Mouse (Mus musculus): ENCODE results near the gene Bloc1s1. TPM values are rescaled to one million over a fixed set of nuclear protein-coding genes. Genes with fewer than 3 reads are reported as not detected.

Bloc1s1 gene
- polyA plus RNA-seq (2012; ENCODE audit: low replicate concordance) = 24.2 and 33.3 TPM in 2 replicates

DNA sequence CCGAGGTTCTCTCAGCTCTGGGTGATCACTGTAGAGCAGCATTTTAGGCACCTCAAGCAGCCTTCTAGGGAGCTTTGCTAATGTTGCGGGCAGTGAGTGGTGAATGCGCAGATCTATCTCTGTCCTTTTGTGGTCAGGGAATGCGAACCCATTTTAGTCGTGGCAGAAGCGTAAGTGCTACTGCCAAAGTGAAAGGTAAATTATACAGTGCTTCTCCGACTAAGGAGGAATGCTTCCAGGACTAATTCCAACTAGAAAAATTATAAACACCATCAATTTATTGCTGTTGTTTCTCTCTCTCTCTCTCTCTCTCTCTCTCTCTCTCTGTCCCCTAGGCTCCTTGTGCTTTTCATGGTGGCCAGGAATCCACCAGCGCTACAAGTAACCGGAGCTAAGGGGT is at the start of gene Bloc1s1:
Bloc1s1 (minus strand) TSS at position 101 of the 400 bp plus-strand sequence.

DNA sequence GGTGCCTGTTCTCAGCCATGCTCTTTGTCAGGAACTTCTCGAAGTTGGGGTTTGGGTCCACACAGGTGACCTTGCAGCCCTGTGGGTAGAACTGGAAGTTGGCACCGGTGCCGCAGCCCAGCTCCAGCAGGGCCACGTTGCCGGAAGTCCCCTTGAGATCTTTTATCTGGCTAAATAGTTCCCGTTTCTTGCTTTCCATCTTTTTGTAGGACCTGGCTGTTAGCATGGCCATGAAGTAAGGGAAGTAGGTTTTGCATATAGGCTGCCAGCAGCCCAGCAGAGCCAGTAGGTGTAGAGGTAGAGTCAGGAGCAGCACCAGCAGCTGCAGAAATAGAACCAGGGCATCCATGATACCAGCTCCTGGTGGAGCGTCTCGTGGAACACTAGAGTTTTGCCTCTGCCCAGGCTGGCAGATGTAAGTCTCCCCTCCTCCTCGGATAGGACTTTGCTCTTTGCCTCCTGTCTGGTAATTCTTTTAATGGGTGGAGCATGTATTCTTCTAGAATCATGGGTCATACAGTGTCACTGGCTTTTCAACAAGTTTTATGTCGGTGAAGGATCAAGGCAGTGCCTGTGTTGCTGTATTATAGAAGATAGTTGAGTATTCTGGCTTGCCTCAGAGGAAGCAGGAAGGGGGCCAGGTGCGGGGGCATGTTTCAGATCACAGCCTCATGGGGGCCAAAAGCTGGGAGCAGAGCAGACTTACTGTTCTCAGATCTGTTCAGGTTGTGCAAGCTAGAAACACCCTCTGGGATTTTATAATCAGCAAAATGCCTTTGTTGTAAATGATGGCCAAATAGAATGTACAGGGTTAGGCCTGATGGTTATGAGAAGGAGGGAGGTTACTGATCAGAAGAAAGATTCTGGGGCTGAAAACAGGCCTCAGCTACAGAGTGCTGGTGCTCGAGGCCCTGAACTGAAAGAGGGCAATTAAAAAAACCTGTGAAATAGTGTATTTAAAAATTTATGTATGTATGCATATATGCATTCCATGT is 37.1 kb upstream of the Bloc1s1 start, which contains the start of gene Mettl7b:
Mettl7b (minus strand) TSS at position 399 of the 995 bp plus-strand sequence.

DNA sequence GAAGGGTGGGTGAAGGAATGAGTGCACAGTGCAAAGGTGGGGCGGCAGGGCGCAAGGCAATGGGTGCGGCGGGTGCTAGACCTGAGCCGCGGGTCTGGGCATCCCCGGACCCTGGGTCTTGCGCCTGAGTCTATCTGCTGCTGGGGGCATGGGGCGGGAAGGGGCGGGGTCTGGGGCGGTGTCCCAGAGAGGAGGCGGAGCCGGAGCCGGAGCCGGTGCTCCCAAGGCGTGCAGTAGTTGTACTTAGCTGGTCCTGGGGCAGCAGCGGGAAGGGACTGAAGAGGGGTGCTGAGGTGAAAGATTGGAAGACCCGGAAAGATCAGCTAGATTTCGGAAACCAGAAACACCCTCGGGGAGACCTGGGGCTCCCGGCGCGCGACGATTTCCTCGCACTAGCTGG is 9.7 kb upstream of the Bloc1s1 start, which contains the start of gene Itga7:
Itga7 (plus strand) TSS at position 245 of the 400 bp plus-strand sequence.

DNA sequence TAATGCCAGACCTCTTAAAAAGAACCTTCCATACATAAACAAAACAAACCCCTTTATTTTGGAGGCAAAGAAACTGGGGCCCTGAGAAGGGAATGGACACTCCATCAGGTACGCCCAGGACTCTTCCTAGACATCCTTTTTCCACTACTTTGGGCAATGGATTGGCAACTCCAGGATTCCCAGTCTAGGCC is 1.1 kb downstream of the Bloc1s1 start, which contains the start of gene Rdh5:
Rdh5 (minus strand) TSS at position 67 of the 191 bp plus-strand sequence.

DNA sequence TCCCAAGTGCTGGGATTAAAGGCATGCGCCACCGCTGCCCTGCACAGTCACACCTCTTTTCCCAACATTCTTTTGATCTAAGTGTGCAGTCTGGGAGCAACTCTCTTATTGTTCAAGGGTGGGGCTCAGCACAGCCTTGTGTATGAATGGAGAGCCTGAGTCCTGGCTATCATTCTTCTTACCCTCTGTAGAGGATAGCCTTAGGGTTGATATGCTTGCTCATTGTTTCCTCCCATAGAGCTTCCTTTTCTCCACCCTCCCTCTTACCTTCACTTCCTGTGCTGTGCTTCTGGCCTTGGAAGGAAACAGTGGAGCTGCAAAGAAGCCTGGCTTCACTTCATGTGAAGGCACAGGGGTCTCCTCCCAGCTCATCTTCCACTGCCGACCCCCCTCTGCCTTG is 23.1 kb downstream of the Bloc1s1 start, which contains the start of gene Cd63:
Cd63 (plus strand) TSS at position 292 of the 400 bp plus-strand sequence.

DNA sequence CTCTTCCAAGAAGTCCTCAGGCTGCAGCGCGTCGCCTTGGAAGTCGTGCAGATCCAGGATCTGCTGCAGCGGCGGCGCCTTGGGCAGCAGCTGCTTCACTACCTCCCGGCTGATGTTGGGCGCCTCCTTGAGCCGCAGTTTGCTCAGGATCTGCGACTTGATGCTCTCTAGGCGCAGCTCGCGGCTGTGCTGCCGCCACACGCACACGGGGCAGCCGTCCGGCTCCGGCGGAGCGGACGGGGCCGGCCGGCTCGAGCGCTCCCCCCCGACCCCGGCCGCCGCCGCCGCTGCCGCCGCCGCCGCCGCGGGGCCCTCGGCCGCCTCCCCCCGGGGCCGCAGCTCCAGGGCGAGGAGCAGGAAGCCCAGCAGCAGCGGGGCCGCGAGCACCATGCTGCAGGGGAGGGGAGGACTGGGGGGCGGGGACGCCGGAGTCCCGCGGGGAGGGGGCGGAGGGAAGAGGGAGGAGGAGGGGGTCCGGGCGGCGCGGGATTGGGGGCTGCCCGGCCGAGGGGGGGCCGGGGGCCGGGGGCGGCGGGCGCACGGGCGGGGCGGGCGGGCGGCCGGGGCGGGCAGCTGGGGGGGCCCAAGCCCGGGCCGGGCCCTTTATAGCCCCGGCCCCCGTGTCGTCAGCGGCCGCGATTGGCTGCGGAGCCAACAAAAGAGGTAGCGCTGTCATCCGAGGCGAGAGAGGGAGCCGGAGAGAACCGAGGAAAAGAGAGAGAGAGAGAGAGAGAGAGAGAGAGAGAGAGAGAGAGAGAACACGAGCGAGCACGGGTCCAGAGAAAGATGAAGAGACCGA is 32.3 kb downstream of the Bloc1s1 start, which contains the start of gene Gdf11:
Gdf11 (minus strand) TSS at position 423 of the 799 bp plus-strand sequence.

Other genes starting within 250 kb of the Bloc1s1 start
- 0.64 and 3.0 TPM in 2 replicates for gene Suox, start 250.0 kb downstream of the Bloc1s1 start, polyA plus RNA-seq (2012; ENCODE audit: low replicate concordance)
- gene Rab5b, start 227.8 kb downstream of the Bloc1s1 start, polyA plus RNA-seq (2012; ENCODE audit: low replicate concordance) = 9.7 and 12.3 TPM in 2 replicates
- 0.14 TPM in 1 of 2 replicates, not detected in the other for gene Pmel, start 219.8 kb downstream of the Bloc1s1 start, polyA plus RNA-seq (2012; ENCODE audit: low replicate concordance)
- gene Cdk2, start 219.0 kb downstream of the Bloc1s1 start, polyA plus RNA-seq (2012; ENCODE audit: low replicate concordance) = 14.9 and 21.2 TPM in 2 replicates
- 4.5 and 5.3 TPM in 2 replicates for gene Dgka, start 179.2 kb downstream of the Bloc1s1 start, polyA plus RNA-seq (2012; ENCODE audit: low replicate concordance)
- 178 and 186 TPM in 2 replicates for gene Pym1, start 176.1 kb downstream of the Bloc1s1 start, polyA plus RNA-seq (2012; ENCODE audit: low replicate concordance)
- gene Mmp19, start 133.1 kb downstream of the Bloc1s1 start, polyA plus RNA-seq (2012; ENCODE audit: low replicate concordance) = 0.26 and 0.43 TPM in 2 replicates
- 6.1 and 25.6 TPM in 2 replicates for gene Dnajc14, start 120.0 kb downstream of the Bloc1s1 start, polyA plus RNA-seq (2012; ENCODE audit: low replicate concordance)
- 0.89 and 1.4 TPM in 2 replicates for gene Tmem198b, start 119.7 kb downstream of the Bloc1s1 start, polyA plus RNA-seq (2012; ENCODE audit: low replicate concordance)
- 0.41 and 5.4 TPM in 2 replicates for gene Sarnp, start 106.7 kb downstream of the Bloc1s1 start, polyA plus RNA-seq (2012; ENCODE audit: low replicate concordance)
- 2.6 and 17.0 TPM in 2 replicates for gene Ormdl2, start 102.4 kb downstream of the Bloc1s1 start, polyA plus RNA-seq (2012; ENCODE audit: low replicate concordance)
- 1.5 and 1.6 TPM in 2 replicates for gene Gdf11, start 32.3 kb downstream of the Bloc1s1 start, polyA plus RNA-seq (2012; ENCODE audit: low replicate concordance)
- gene Cd63, start 23.0 kb downstream of the Bloc1s1 start, polyA plus RNA-seq (2012; ENCODE audit: low replicate concordance) = 0.96 and 1.1 TPM in 2 replicates
- gene Rdh5, start 1.1 kb downstream of the Bloc1s1 start, polyA plus RNA-seq (2012; ENCODE audit: low replicate concordance) = 2.4 and 4.2 TPM in 2 replicates
- 1.6 and 2.3 TPM in 2 replicates for gene Itga7, start 9.8 kb upstream of the Bloc1s1 start, polyA plus RNA-seq (2012; ENCODE audit: low replicate concordance)
- gene Mettl7b, start 37.0 kb upstream of the Bloc1s1 start, polyA plus RNA-seq (2012; ENCODE audit: low replicate concordance) = not detected in 2 replicates
- gene Olfr9, start 65.4 kb upstream of the Bloc1s1 start, polyA plus RNA-seq (2012; ENCODE audit: low replicate concordance) = not detected in 2 replicates
- gene Olfr763, start 86.8 kb upstream of the Bloc1s1 start, polyA plus RNA-seq (2012; ENCODE audit: low replicate concordance) = not detected in 2 replicates
- not detected in 2 replicates for gene Olfr764-ps1, start 115.9 kb upstream of the Bloc1s1 start, polyA plus RNA-seq (2012; ENCODE audit: low replicate concordance)
- not detected in 2 replicates for gene Olfr765, start 126.0 kb upstream of the Bloc1s1 start, polyA plus RNA-seq (2012; ENCODE audit: low replicate concordance)
- not detected in 2 replicates for gene Olfr766-ps1, start 144.9 kb upstream of the Bloc1s1 start, polyA plus RNA-seq (2012; ENCODE audit: low replicate concordance)
- not detected in 2 replicates for gene Olfr767, start 158.9 kb upstream of the Bloc1s1 start, polyA plus RNA-seq (2012; ENCODE audit: low replicate concordance)
- not detected in 2 replicates for gene Olfr768, start 175.3 kb upstream of the Bloc1s1 start, polyA plus RNA-seq (2012; ENCODE audit: low replicate concordance)
- gene Olfr769, start 193.8 kb upstream of the Bloc1s1 start, polyA plus RNA-seq (2012; ENCODE audit: low replicate concordance) = not detected in 2 replicates
- not detected in 2 replicates for gene Olfr770, start 215.0 kb upstream of the Bloc1s1 start, polyA plus RNA-seq (2012; ENCODE audit: low replicate concordance)
- gene Olfr771, start 240.7 kb upstream of the Bloc1s1 start, polyA plus RNA-seq (2012; ENCODE audit: low replicate concordance) = not detected in 2 replicates

All from leukemia stem cell, adult 10-12 weeks (primary cell).